Mouse (Mus musculus) hindbrain, embryonic 15.5 days (tissue): ENCODE data around the gene Efcab5. TPM values are rescaled to one million over a fixed set of nuclear protein-coding genes. Genes with fewer than 3 reads are reported as not detected.
A peak's percentile ranks its signal among the peaks of the same experiment; 100 is the strongest.

ENCODE experiments used
- ATAC-seq: fragments of 200-750 bp; cut with Nextera tagmentation; 2 replicates; pipeline ENCODE4 v1.8.0; 2017; ENCODE audit warnings: low read depth, moderate number of reproducible peaks, moderate TSS enrichment; ENCODE audit not compliant: low FRiP score
- H3K27ac ChIP-seq: fragments of 300-500 bp; sonication (generic); replicated peaks from 2 replicates; pipeline ENCODE4 v1.5.1; 2015; ENCODE audit warnings: mild to moderate bottlenecking, inconsistent platforms
- H3K27me3 ChIP-seq: fragments of 300-500 bp; sonication (generic); 2 replicates; pipeline ENCODE4 v1.6.1; 2015; ENCODE audit warnings: control low read depth, inconsistent platforms
- H3K36me3 ChIP-seq: fragments of 300-500 bp; sonication (generic); 2 replicates; pipeline ENCODE4 v1.6.1; 2015; ENCODE audit warnings: control low read depth, inconsistent platforms
- H3K4me1 ChIP-seq: fragments of 300-500 bp; sonication (generic); replicated peaks from 2 replicates; pipeline ENCODE4 v1.6.1; 2015; ENCODE audit warnings: control low read depth, inconsistent platforms
- H3K4me2 ChIP-seq: fragments of 300-500 bp; sonication (generic); 2 replicates; pipeline ENCODE4 v1.6.1; 2015; ENCODE audit warnings: moderate library complexity, mild to moderate bottlenecking, inconsistent platforms
- H3K4me3 ChIP-seq: fragments of 300-500 bp; sonication (generic); 2 replicates; pipeline ENCODE4 v1.5.1; 2015; ENCODE audit warnings: mild to moderate bottlenecking, inconsistent platforms
- H3K9ac ChIP-seq: fragments of 300-500 bp; sonication (generic); 2 replicates; pipeline ENCODE4 v1.6.1; 2015; ENCODE audit warnings: inconsistent platforms
- H3K9me3 ChIP-seq: fragments of 300-500 bp; sonication (generic); 2 replicates; pipeline ENCODE4 v1.6.1; 2016; ENCODE audit warnings: control low read depth, inconsistent platforms
- WGBS: fragments of 180-500 bp; shearing (Covaris S2); methylation state at CpG from one replicate; pipeline ENCODE4 v1.1.7; 2015; 5-methylcytosine and 5-hydroxymethylcytosine counted together
- microRNA counts: library from miRNA; unstranded; fragments of <30 nt; microRNA quantifications from one replicate; lab custom pipeline; 2016
- microRNA-seq: library from miRNA; unstranded; fragments of <30 nt; microRNA quantifications from one replicate; pipeline ENCODE4, GENCODE M21; 2016
- polyA plus RNA-seq: library from polyadenylated mRNA; unstranded; fragments of >200 nt; fragmentation: Nextera tagmentation; extraction: Ambion mirVana; gene quantifications from 2 replicates; pipeline ENCODE4 v1.2.1, GENCODE M21; 2015

Efcab5 gene
- polyA plus RNA-seq, 1 experiment from 2014 or later: 0.56 TPM

DNA sequence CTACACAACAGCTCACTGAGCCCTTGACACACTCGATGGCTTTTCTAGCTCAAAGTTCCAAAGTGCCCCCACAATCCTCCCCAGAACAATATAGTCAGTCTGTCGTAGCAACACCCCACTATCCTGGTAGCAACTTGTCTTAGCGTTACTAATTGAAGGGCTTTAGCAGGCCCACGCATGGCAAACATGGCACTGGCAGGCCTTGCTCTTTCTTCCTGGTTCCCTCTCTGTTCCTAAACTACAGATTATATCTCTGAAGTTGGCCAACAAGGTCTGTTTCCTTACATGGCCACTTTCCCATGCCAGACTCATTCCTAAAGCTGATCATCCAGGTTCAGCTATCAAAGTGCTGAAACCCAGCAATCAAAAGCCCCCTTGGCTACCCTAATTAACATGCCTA, 146.9 kb downstream of the Efcab5 start:
- Histone ChIP-seq H3K27ac (no peak overlapping the region), H3K4me3 (no peak overlapping the region), H3K36me3 (peaks cover 17% of the 10 kb centered on the region), H3K4me1 (no peaks in the 10 kb centered on the region), H3K27me3 (no peaks in the 10 kb centered on the region), H3K4me2 (no peak overlapping the region), H3K9ac (no peak overlapping the region), H3K9me3 (no peaks in the 10 kb centered on the region)
- ATAC-seq: no peak
- WGBS: 90% methylated on average over 4 of the region's 4 CpGs

MicroRNAs within 50 kb of the gene (microRNA counts, 519-probe panel; counts per million panel counts)
- 3,235 counts per million, percentile 66 among the panel's probes with 10 or more counts for microRNA mmu-miR-423-3p (lab: Ali Mortazavi, UCI)
- 3,058 counts per million, percentile 60 among the panel's probes with 10 or more counts for microRNA mmu-miR-423-5p (lab: Ali Mortazavi, UCI)

Small RNAs within 50 kb of the gene (microRNA-seq; reads per million reads assigned to microRNA genes)
- gene Mir423: 3,161 reads per million, percentile 87 among the genes with 10 or more reads in this experiment

Other genes with a start within 250 kb of the Efcab5 start
- 8.5 and 9.3 TPM in 2 replicates for gene Slc6a4, start 190.4 kb downstream of the Efcab5 start, polyA plus RNA-seq
- 53.7 and 54.3 TPM in 2 replicates for gene Nsrp1, start 110.5 kb downstream of the Efcab5 start, polyA plus RNA-seq
- 15.1 and 17.3 TPM in 2 replicates for gene Ssh2, start 27.3 kb upstream of the Efcab5 start, polyA plus RNA-seq